Mouse (Mus musculus): Measurements from ENCODE around the gene Id4. TPM values are rescaled to one million over a fixed set of nuclear protein-coding genes. Genes with fewer than 3 reads are reported as not detected.
A peak's percentile ranks its signal among the peaks of the same experiment; 100 is the strongest.

The Id4 gene
- 10 to 100 TPM; 25.0 to 30.6 TPM for total RNA-seq (2021)
- long read RNA-seq, experiment 1, transcript Id4-201 (3 exons, 3,849 nt), result major isoform, 107 of 126 reads
- long read RNA-seq, experiment 1, partial matches to known transcripts, result 0 of 126 reads
- long read RNA-seq, experiment 1, other reads (novel, unspliced or antisense), result 19 of 126 reads
- long read RNA-seq, experiment 2, transcript Id4-201 (3 exons, 3,849 nt), result major isoform, 85 of 92 reads
- long read RNA-seq, experiment 2, partial matches to known transcripts, result 0 of 92 reads
- long read RNA-seq, experiment 2, other reads (novel, unspliced or antisense), result 7 of 92 reads

DNA sequence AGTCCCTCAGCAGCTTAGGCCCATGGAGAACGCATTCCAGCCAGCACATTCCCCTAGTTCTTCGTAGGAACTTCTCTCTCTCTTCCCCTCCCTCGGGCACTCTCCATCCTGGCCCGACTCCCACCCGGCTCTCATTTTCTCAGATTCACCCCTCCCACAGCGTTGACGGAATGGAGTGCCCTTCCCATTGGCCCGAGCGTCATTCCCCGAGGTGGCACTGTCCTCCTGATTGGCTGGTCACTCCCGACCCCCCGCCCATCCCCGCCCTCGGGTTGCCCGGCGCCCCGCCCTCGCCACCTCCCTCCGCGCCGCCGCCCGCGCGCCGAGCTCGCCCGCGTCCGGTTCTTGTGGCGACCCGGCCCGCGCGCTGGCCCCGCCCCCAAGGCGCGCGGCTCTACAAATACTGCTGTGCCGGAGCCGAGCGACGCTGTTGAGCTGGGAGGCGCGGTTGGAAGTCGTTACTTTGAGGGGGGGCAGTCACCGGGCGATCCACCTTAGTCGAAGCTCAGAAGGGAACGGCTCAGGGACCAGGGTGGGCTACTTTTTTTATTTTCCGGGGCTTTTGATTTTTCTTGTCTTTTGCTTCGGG, at the start of gene Id4:
TSS of gene Id4 (plus strand) at position 539 of the 589 bp plus-strand sequence.
- DNase-seq (ENCODE audit: low spot score in 2 of 2), result peak; percentile 94 to 97
- intact Hi-C loops (cut with DNase I), result loop anchor here (5.0 to 10.0 kb wide), 3 partner anchors 33 to 956 kb away; no protein-coding TSS in a partner anchor

DNA sequence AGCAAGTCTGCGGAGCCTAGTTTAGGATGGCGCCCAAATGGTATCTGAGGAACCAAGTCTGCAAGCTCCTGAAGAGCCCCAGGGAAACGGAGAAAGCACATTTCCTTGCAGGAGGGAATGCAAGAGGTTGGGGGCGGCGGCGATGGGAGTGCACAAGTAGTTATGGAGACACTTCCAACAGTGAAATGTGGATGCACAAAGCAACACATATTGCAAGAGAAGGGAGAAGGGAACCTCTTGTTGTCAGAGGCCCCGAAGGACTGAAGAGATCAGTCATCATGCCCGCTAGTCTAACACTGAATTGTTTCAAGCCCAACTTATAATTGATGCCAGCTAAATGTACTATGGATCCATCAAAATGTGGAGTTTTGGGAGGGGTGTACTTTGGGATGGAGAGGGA, 33.9 kb upstream of the Id4 start:
- intact Hi-C loops (cut with DNase I), result loop anchor here (5.0 kb wide), 1 partner anchor 35 kb away; the partner anchor contains the start of gene Id4
- peak; percentile 26 to 29 for DNase-seq (ENCODE audit: low spot score in 2 of 2)

DNA sequence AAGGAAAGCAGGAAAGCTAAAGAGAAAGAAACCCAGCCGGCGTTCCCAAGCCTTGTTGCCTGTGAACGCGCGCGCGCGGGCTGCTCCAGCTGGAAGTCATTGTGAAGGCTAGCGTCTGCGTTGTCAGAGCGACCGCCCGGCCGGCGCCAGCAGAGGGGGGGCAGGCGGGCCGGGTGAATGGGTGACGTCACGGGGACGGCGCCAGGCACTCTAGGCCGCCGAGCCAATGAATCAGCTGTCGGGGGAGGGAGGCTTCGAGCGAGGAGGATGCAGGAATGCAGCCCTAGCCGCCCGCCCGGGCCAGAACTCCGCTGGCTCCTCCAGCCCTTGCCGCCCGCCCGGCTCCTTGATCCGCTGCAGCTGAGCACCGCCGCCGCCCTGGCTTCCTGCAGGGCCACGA, 33.3 kb upstream of the Id4 start:
- peak; percentile 95 to 97 for DNase-seq (ENCODE audit: low spot score in 2 of 2)

DNA sequence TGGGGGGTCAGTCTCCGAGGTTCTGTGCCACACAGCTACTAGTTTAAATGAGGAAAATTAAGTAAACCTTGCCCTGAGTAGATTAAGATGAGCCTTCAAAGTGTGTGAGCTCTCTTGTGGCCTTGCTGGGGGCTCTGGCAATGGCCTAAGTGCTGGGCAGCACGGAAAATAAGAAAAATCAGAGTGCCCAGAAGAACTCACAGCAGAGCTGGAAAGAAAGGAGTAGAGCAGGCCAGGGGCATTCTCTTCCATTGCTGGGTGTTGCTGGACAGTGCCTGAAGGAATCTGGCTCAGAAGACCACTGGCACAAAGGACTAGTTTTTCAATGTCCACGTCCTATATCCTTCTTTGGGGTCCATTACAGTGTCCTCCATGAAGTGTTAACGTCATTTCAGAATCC, 32.9 kb upstream of the Id4 start:
- intact Hi-C loops (cut with DNase I), result loop anchor here (5.0 kb wide), 1 partner anchor 34 kb away; the partner anchor contains the start of gene Id4

More for the DNA sequence above, 33.3 kb upstream of the Id4 start:
- intact Hi-C loops (cut with DNase I), result loop anchor here (5.0 kb wide), 1 partner anchor 35 kb away; the partner anchor contains the start of gene Id4

DNA sequence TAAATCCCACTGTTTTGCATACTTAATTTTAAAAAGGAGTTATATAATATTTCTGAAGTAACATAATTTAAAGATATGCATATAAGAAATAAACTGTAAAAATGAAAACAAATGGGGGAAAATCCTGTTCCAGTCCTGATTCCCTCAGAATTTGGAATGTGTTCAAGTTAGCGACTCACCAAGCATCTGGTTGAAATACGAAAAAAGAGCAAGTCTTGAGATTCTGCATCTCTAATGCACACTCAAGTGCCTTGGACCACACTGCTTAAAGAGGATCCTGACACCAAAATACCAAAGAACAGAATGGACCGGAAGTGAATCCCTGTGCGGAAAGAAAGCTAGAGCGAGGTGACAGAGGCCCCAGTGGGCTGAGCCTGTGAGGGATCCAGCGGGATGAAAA, 30.0 kb upstream of the Id4 start:
- DNase-seq (ENCODE audit: low spot score in 2 of 2), result peak; percentile 3 to 4
- intact Hi-C loops (cut with DNase I), result no loop called here

More for the DNA sequence above, 32.9 kb upstream of the Id4 start:
- DNase-seq (ENCODE audit: low spot score in 2 of 2), result peak; percentile 6 to 10

DNA sequence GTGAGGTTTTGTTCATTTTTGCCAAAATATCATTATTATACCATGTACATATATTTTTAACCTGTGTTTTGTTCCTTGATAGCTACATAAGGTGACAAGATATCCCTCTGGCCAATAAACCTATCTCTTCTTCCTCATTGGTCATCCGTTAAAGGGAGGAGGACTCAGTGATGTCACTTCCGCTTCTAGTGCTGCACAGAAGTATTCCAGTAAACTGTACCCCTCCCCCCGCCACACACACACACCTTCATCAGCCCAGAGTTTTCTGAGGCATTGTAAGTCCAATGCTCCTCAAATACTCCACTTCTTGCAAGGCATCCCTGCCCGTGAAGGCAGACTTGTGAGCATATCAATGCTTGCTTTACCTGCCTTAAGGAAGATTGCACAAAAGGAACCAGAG, 24.6 kb upstream of the Id4 start:
- intact Hi-C loops (cut with DNase I), result no loop called here
- DNase-seq (ENCODE audit: low spot score in 2 of 2), result no peak

DNA sequence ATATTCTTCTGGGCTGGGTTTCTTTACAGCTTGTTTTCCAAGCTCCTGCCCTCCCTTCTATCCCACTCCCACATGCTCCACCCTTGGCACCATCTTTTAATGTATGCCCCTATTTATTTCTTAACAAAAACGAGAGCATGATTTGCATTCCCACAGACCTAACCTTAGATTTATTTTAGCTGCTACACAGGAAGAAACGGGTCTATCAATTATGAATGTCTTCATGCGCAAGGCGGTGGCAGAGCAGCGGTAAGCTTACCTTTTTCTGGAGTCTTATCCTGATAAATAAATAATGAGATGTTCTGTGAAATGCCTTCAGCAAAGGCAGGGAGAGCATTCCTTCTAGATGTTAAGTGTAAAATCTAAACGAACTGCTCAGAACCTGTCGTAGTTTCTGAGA, 24.2 kb upstream of the Id4 start:
- intact Hi-C loops (cut with DNase I), result no loop called here
- no peak for DNase-seq (ENCODE audit: low spot score in 2 of 2)

DNA sequence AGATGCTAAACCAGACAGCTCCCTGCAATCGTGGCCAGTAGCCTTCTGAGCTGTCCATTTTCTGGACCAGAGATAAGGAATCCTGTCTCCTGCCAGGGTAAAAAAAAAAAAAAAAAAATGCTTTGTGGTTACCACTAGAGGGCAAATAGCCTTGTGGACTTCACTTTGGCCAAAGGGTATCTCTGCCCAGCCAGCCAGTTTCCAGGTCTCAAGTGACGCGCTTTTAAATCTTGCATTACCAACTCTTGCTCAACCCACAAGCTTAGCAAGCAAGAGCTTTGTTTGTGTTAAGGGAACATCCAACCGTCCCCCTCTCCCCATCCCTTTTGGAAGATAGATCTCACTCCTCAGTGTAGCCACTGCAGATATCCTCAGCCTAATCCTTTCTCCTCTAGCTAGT, 23.5 kb upstream of the Id4 start:
- DNase-seq (ENCODE audit: low spot score in 2 of 2), result no peak
- intact Hi-C loops (cut with DNase I), result no loop called here

DNA sequence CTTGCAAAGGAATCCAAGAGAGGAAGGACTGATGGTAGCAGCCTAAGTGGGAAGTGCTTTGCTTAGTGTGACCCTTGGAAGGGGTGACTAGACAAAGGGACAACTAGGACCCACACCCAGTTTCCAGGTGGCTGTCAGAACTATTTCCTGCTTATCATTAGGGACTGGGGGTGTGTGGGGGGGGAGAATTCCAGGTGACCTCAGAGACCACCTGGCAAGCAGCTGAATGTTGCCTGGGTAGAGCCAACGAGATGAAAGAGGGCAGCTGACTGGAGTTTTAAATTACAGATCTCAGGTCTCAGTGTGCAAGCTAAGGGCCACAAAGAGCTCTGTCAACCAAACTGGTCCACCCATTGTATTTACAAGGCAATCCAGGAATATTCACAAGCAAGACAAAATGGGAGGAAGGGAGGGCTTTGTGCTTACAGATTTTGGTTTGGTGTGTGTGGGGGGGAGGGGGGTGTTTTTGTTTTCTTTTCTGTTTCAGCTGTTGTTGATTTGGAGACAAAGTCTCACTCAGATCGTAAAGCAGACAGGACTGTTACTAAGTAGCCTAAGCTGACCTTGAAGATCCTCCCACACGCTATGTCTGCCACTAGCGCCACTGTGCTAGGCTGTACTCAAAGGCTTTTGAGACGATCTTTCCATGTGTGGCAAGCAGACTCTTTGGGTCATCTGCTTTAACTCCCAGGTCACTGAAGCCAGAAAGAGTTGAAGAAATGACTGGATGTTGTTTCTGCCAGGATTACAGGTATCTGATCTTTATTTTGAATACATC, 15.6 kb upstream of the Id4 start:
- DNase-seq (ENCODE audit: low spot score in 2 of 2), result no peak
- intact Hi-C loops (cut with DNase I), result no loop called here

DNA sequence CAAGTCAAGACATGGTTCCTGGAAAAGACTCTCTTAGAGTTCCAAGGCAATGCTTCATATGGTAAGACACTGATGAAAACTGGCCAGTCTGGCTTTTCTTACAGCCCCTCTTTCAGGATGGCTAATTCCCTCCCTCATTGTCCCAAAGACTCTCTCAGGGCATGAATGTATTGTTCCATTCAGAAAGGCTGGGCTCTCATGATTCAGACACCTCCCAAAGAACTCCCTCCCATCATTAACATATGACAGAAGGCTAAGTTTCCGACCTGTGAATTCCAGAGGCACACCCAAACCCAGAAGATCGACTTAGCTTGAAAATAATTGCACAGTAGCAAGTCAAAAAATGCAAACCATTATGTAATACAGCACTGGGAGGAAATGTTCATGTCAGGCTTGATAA, 8.5 kb upstream of the Id4 start:
- intact Hi-C loops (cut with DNase I), result no loop called here
- no peak for DNase-seq (ENCODE audit: low spot score in 2 of 2)

DNA sequence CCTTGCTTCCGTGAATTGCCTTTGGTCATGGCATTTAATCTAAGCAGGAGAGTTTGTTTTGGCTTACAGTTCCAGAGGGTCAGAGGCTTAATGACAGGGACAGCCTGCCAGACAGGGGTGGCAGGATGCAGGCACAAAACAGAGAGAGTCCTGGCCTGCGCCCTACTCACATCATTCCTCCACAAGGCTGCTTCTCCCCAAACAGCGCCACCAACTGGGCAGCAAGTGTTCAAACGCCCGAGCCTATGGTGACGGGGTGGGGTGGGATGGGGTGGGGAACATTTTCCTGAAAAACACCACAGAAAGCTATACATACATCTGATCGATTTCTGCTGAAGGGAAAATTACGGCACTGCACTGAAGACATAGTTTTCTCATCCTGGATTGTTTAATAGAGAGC, 6.0 kb upstream of the Id4 start:
- no peak for DNase-seq (ENCODE audit: low spot score in 2 of 2)
- intact Hi-C loops (cut with DNase I), result no loop called here

DNA sequence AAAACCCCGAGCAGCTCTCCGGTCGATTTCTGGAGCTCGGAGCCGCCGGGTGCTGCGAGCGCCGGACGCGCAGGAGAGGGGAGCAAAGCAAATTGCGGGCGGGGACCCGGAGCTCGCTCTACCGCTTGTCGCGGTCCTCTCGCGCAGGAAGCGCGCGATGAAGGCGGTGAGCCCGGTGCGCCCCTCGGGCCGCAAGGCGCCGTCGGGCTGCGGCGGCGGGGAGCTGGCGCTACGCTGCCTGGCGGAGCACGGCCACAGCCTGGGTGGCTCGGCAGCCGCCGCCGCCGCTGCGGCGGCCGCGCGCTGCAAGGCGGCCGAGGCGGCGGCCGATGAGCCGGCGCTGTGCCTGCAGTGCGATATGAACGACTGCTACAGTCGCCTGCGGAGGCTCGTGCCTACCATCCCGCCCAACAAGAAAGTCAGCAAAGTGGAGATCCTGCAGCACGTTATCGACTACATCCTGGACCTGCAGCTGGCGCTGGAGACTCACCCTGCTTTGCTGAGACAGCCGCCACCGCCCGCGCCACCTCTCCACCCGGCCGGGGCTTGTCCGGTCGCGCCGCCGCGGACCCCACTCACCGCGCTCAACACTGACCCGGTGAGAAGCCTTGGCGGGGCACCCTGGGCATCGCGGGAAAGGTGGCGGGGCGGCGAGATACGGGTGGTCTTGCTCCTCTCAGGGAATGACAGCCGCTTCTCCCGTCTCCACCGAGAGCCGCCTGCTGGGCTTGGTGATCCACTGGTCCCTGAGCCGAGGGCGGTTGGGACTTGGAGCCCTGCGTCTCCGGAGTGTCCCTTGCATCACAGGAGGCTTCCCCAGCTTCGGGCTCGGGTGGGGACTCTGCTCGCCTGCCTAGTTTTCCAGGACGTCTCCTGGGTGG, 553 bp downstream of the Id4 start:
- peak; percentile 19 to 41 for DNase-seq (ENCODE audit: low spot score in 2 of 2)
- intact Hi-C loops (cut with DNase I), result loop anchor here (5.0 to 10.0 kb wide), 3 partner anchors 34 to 957 kb away; no protein-coding TSS in a partner anchor

DNA sequence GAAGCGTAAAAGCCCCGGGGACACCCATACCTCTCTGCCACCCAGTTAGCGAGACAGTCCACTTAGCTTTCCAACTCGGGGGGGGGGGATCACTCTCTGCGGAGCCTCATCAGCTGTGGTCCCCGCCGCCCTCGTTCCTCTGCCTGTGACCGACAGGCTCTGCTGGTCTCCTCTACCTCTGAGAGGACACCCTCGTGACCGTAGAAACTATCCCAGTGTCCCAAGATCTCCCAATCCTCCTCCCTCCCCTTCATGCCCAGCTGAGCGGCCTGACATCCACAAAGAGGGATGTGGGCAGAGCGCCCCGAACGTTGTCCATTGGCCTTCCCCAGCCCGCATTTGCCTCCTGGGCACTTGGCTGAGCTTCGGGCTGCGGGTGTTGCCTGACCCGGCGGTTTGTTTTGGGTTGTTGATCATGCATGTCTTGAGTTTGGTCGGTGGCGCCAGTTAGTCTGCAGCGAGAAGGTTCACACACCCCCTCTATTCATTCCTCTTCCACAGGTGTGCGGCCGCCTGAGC, 1.5 kb downstream of the Id4 start:
- peak; percentile 10 to 18 for DNase-seq (ENCODE audit: low spot score in 2 of 2)
- intact Hi-C loops (cut with DNase I), result loop anchor here (5.0 to 10.0 kb wide), 3 partner anchors 35 to 958 kb away; no protein-coding TSS in a partner anchor

DNA sequence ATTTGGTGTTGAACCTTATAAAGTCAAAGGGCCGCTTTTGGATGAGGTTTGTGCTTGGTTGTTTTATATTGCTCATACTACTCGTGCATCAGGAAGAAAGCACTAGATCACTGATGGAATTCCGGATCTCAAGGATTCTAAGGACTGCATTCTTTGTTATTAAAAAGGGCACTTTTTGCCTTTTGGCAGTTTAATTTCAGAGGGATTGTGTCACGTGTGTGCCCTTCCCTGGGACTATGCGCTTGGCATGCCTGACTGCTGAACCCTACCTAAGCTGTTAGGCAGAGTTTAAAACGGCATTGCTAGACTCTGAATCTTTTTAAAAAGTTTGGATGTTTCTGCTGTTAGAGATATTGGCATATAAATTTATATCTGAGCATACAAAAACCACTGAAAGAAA, 4.0 kb downstream of the Id4 start:
- DNase-seq (ENCODE audit: low spot score in 2 of 2), result no peak
- intact Hi-C loops (cut with DNase I), result loop anchor here (10.0 kb wide), 2 partner anchors 200 to 960 kb away; no protein-coding TSS in a partner anchor

DNA sequence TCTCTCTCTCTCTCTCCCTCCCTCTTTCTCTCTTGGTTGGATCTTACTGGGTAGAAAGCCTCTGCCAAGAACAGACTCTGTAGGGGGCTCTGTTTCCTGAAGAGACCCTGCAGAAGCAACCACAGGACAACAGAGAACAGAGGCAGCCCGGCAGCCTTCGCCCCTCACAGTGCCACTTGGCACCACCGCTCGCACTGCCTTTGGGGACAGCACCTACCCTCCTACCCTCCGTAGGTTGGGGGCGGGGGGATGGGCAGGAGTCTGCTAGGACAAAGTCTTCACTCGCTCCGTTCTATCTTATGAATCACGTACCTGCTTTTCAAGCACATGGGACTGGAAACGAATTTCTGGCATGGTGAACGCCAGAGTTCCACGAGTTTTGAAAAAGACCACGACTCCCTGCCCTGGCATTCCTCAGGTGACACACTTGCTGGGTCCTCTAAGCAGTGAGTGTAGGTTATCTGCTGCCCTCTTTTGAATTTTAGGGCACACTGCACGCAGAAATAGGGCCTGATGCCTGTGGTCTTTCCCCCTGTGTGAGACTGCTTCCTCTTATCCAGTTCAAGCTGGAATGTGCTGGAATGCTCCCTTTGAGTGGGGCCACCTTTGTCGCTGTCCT, 12.5 kb downstream of the Id4 start:
- intact Hi-C loops (cut with DNase I), result loop anchor here (5.0 to 10.0 kb wide), 3 partner anchors 439 to 926 kb away; no protein-coding TSS in a partner anchor
- peak; percentile 44 to 62 for DNase-seq (ENCODE audit: low spot score in 2 of 2)

DNA sequence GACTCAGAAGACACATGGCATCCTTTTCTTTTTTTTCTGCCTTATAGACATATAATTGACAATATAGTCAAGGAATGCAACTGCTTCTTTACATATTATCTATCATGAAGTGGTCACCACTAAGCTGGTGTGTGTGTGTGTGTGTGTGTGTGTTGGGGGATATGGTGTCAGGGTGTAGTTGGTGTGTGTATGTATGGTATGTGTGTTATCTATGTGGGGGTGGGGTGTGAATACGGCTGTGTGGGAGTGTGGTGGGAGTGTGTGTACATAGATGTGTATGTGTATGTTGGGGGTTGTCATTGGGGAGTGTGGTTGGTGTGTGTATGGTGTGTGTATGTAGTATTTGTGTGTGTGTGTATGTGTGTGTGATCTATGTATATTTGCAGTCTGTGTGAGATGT, 13.1 kb downstream of the Id4 start:
- DNase-seq (ENCODE audit: low spot score in 2 of 2), result no peak
- intact Hi-C loops (cut with DNase I), result loop anchor here (5.0 to 10.0 kb wide), 3 partner anchors 439 to 927 kb away; no protein-coding TSS in a partner anchor

DNA sequence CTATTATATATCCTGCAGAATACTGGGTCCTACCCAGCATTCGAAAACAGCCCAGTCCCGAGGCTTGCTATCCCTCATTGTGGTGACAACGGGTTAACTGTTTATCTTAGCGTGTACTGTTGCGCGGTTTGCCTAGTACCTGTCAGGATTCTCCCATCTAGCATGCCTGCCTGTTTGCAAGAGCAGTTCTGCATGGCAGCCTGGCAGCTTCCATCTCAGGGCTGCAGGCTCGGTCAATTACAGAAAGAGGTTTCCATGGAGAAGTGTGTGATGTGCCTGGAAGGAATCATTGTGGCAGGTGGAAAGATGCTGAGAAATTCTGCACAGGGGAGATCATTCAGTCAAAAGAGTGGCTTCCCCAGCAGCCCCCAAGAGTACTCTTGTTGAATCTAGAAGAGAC, 16.0 kb downstream of the Id4 start:
- DNase-seq (ENCODE audit: low spot score in 2 of 2), result no peak
- intact Hi-C loops (cut with DNase I), result loop anchor here (10.0 kb wide), 1 partner anchor 442 kb away; no protein-coding TSS in a partner anchor

DNA sequence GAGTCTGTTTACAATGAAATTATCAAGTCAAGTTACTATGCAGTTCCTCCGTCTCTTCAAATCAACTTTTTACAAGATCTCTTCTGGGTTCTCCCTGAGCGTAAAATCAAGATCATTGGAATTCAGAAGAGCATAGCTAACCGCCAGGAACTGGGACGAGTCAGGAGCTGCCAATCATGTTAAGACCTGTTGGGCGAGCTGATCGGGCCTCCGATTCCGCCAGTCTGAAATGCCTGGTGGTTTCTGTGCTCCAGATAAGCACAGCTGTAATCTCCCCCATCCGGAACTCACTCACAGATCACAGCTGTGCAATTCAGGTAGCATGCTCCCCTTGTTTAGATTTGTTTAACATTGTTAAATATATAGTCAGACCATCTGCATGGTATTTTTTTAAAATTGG, 23.4 kb downstream of the Id4 start:
- no peak for DNase-seq (ENCODE audit: low spot score in 2 of 2)
- intact Hi-C loops (cut with DNase I), result no loop called here

All from left cerebral cortex, postnatal 14 days (tissue).